Mouse (Mus musculus) ES-E14 (cell line): Measurements from ENCODE around the gene Atl1. TPM values are rescaled to one million over a fixed set of nuclear protein-coding genes. Genes with fewer than 3 reads are reported as not detected.

Experiments used
- DNase-seq: peaks from one replicate; pipeline ENCODE4 v3.0.0-alpha.2; 2013; ENCODE audit warnings: low read depth, low spot score
- H3K27ac ChIP-seq: 2 replicates; pipeline ENCODE4 v1.5.1; 2012; ENCODE audit warnings: low read depth, mild to moderate bottlenecking, low read length, moderate library complexity, mixed read lengths; ENCODE audit not compliant: poor library complexity, insufficient read depth, severe bottlenecking
- H3K36me3 ChIP-seq: 2 replicates; pipeline ENCODE4 v1.6.1; 2012; ENCODE audit warnings: mild to moderate bottlenecking, low read length, moderate library complexity, mixed read lengths; ENCODE audit not compliant: control insufficient read depth, poor library complexity, insufficient read depth, severe bottlenecking
- H3K4me1 ChIP-seq, 2 experiments: fragments of 150-350 bp in 1 of 2; sonication (generic) in 1 of 2; 2 replicates each; pipeline ENCODE4 v1.6.1; 2012; ENCODE audit warnings: low read length in 2 of 2, mild to moderate bottlenecking in 1 of 2, mixed read lengths in 1 of 2; ENCODE audit not compliant: control insufficient read depth in 2 of 2, insufficient read depth in 2 of 2, poor library complexity in 1 of 2
- H3K4me3 ChIP-seq, 2 experiments: fragments of 150-350 bp in 1 of 2; sonication (generic) in 1 of 2; 2 replicates each; pipeline ENCODE4 v1.5.1; 2012; ENCODE audit warnings: low read length in 2 of 2, low read depth in 1 of 2, mild to moderate bottlenecking in 1 of 2, mixed read lengths in 1 of 2; ENCODE audit not compliant: insufficient read depth in 1 of 2, poor library complexity in 1 of 2, severe bottlenecking in 1 of 2
- H3K9ac ChIP-seq: 2 replicates; pipeline ENCODE4 v1.6.1; 2012; ENCODE audit warnings: low read depth, mild to moderate bottlenecking, low read length, mixed read lengths; ENCODE audit not compliant: poor library complexity, insufficient read depth, severe bottlenecking
- H3K9me3 ChIP-seq: fragments of 150-350 bp; sonication (generic); 2 replicates; pipeline ENCODE4 v1.6.1; 2012; ENCODE audit warnings: low read depth, mild to moderate bottlenecking, low read length; ENCODE audit not compliant: control insufficient read depth, insufficient read depth
- CHD2 ChIP-seq: IDR thresholded peaks from 2 replicates; pipeline ENCODE4 v1.6.1; 2014; ENCODE audit warnings: mild to moderate bottlenecking, low read depth, low read length, inconsistent platforms
- HCFC1 ChIP-seq: IDR thresholded peaks from 2 replicates; pipeline ENCODE4 v1.6.1; 2012; ENCODE audit warnings: low read length, inconsistent platforms, borderline replicate concordance; ENCODE audit not compliant: insufficient read depth
- MAFK ChIP-seq: IDR thresholded peaks from 2 replicates; pipeline ENCODE4 v1.6.1; 2014; ENCODE audit warnings: mild to moderate bottlenecking, low read depth, low read length, inconsistent platforms; ENCODE audit not compliant: insufficient read depth
- ZC3H11A ChIP-seq: IDR thresholded peaks from 2 replicates; pipeline ENCODE4 v1.6.1; 2012; ENCODE audit warnings: low read depth, mild to moderate bottlenecking, inconsistent platforms, low read length, borderline replicate concordance
- ZNF384 ChIP-seq: IDR thresholded peaks from 2 replicates; pipeline ENCODE4 v1.6.1; 2012; ENCODE audit warnings: low read depth, low read length, inconsistent platforms
- in situ Hi-C, 2 experiments: fragments of 600-800 bp; cut with MboI; formaldehyde crosslinking; loops; one replicate each; pipeline ENCODE4 v1.15.1; 2025; ENCODE audit warnings: low sequenced_read_pairs in 2 of 2, inconsistent platforms in 1 of 2; ENCODE audit not compliant: unreplicated experiment in 2 of 2
- total RNA-seq: library from RNA; depleted of rRNA; stranded (reverse); fragments of 300-350 nt; gene quantifications from 2 replicates; pipeline ENCODE4 v1.2.3, GENCODE M21; 2012

Atl1 gene
- total RNA-seq, 1 experiment = 2.5 TPM

GRCm38 (mm10) chr12:69848083-69848878, 44.1 kb upstream of the Atl1 start:
- Histone ChIP-seq H3K9ac (no peak overlapping the region), H3K9me3 (no peaks in the 10 kb centered on the region), H3K4me3 (no peak overlapping the region), H3K4me1 (peaks cover under 1 to 1% of the 10 kb centered on the region in 2 experiments; a peak in 1 of 4 replicates), H3K27ac (no peak overlapping the region), H3K36me3 (peaks cover 14% of the 10 kb centered on the region)
- no peak for DNase-seq
- in situ Hi-C loops = no loop called here
- TF ChIP-seq HCFC1 = no peak
- no peak for TF ChIP-seq ZC3H11A
- no peak for TF ChIP-seq MAFK
- no peak for TF ChIP-seq ZNF384
- TF ChIP-seq CHD2 = no peak

GRCm38 (mm10) chr12:69852288-69852687, 40.1 kb upstream of the Atl1 start:
- H3K4me3 ChIP-seq = no peak overlapping the region
- DNase-seq = no peak
- no peak overlapping the region for H3K27ac ChIP-seq
- peaks cover 5% of the 10 kb centered on the region; the same call in 1 of the 2 replicates for H3K36me3 ChIP-seq
- in situ Hi-C loops = no loop called here
- H3K4me1 ChIP-seq = peaks cover 1 to 3% of the 10 kb centered on the region in 2 experiments; a peak in 1 of 4 replicates
- no peaks in the 10 kb centered on the region for H3K9me3 ChIP-seq
- TF ChIP-seq ZNF384 = no peak
- TF ChIP-seq HCFC1 = no peak
- no peak for TF ChIP-seq CHD2
- no peak for TF ChIP-seq MAFK
- H3K9ac ChIP-seq = no peak overlapping the region

- H3K36me3 ChIP-seq = peaks cover 5% of the 10 kb centered on the region; the same call in 1 of the 2 replicates
- no peak overlapping the region for H3K27ac ChIP-seq
- H3K9ac ChIP-seq = no peak overlapping the region
- peaks cover 1 to 3% of the 10 kb centered on the region in 2 experiments; a peak in 1 of 4 replicates for H3K4me1 ChIP-seq
- in situ Hi-C loops = no loop called here
- no peaks in the 10 kb centered on the region for H3K9me3 ChIP-seq
- H3K4me3 ChIP-seq = no peak overlapping the region
- TF ChIP-seq ZC3H11A (no peak), ZNF384 (no peak), CHD2 (no peak), MAFK (no peak), HCFC1 (no peak)
- DNase-seq = no peak
Observed at GRCm38 (mm10) chr12:69853387-69853786, 39.0 kb upstream of the Atl1 start.

DNA sequence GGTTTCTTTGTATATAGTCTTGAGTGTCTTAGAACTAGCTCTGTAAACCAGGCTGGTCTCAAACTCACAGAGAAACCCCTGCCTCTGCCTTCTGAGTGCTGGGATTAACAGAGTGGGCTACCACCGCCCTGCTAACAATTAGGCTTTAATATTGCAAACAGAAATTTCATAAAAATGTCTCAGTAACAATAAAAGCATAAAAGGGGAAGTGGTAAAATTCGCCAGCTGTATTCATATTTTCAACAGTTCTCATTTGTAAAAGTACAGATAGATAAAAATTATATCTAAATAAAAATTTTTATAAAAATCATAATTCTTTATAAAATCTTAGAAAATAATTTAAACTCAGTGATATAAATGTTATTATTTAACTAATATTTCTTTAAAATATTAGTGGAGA, 38.5 kb upstream of the Atl1 start:
- Histone ChIP-seq H3K9ac (no peak overlapping the region), H3K27ac (no peak overlapping the region), H3K4me1 (peaks cover 1 to 3% of the 10 kb centered on the region in 2 experiments; a peak in 1 of 4 replicates), H3K9me3 (no peaks in the 10 kb centered on the region), H3K36me3 (peaks cover 5% of the 10 kb centered on the region; the same call in 1 of the 2 replicates), H3K4me3 (no peak overlapping the region)
- no peak for TF ChIP-seq HCFC1
- in situ Hi-C loops = no loop called here
- no peak for DNase-seq

DNA sequence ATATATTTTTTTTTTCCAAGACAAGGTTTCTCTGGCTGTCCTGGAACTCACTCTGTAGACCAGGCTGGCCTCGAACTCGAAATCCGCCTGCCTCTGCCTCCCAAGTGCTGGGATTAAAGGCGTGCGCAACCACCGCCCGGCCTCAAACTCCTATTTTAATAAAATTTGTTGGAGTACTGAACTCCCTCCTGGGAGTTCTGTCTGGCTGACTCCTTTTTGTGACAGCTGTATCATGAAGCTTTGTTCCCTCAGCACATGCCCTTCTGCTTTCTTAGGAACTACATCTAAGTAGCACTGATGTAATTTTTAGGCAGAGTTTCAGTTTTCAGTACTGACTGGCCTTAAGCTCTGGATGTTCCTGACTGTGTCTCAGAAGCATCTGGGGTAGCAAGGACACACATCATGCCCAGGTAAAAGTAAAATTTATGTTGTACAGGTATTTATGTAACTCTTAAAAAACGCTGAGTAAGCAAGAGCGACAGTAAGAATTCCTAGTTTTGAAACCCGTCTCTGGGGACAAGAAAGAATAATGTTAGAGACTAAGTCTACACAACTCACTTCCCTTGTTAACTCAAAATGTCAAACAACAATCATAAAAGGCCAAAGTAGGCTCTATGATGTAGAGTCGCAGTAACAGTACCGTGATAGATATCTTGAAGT, 36.6 kb upstream of the Atl1 start:
- no peak overlapping the region for H3K27ac ChIP-seq
- peak; percentile 89 for TF ChIP-seq MAFK
- no peak for TF ChIP-seq HCFC1
- H3K4me3 ChIP-seq = no peak overlapping the region
- no peak overlapping the region for H3K9ac ChIP-seq
- H3K9me3 ChIP-seq = no peaks in the 10 kb centered on the region
- DNase-seq = no peak
- in situ Hi-C loops = no loop called here
- H3K36me3 ChIP-seq = peaks cover 2% of the 10 kb centered on the region; the same call in 1 of the 2 replicates
- H3K4me1 ChIP-seq = peaks cover 1 to 3% of the 10 kb centered on the region in 2 experiments; a peak in 1 of 4 replicates
